Mouse (Mus musculus) cerebellum, adult 9-11 months (tissue): ENCODE data around the gene Tyrobp.

ENCODE experiments used
- DNase-seq: peaks from one replicate; pipeline ENCODE4 v3.0.0; 2022

The Tyrobp gene

DNA sequence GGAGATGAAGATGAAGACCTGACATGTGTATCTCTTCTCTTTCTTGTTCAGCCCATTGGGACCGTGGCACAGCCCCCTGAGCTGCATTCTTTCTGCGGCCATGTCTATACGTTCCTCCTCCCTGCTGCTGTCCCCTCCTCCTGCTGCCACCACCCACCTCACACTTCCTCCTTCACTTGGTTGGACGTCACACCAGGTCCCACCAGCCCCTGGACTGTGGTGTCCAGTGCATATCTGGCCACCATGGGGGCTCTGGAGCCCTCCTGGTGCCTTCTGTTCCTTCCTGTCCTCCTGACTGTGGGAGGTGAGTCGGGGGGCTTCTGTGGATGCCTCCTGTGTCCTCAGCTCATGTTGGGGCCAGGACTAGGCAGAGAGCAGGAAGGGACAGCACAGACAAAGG is at the start of gene Tyrobp:
Tyrobp (plus strand) TSS at position 165 of the 400 bp plus-strand sequence.
- no peak for DNase-seq

GRCm38 (mm10) chr7:30367466-30367865 is 46.1 kb upstream of the Tyrobp start:
- DNase-seq: no peak

GRCm38 (mm10) chr7:30373501-30373962 is 40.0 kb upstream of the Tyrobp start:
- DNase-seq: peak; percentile 98

DNA sequence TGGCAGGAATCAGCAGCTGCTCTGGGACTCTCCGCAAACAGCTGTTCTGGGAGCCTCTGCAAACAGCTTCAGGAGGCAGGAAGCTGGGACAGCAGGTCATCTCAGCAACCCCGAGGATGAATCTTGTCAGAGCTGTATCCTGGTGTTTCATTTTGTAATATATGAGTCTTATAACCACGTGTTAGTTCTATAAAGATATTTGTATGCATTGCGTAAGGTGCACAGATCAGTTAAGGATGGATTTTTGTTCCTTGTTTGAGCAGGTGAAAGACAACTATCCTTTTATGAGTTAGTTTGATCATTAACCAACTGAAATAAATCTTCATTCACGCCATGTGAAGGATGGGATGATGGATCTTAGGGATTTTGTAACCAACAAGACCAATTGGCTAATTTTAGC is 33.5 kb upstream of the Tyrobp start:
- no peak for DNase-seq

GRCm38 (mm10) chr7:30384106-30384505 is 29.5 kb upstream of the Tyrobp start:
- DNase-seq: no peak

- DNase-seq: no peak
These were observed 20.6 kb upstream of the Tyrobp start for GRCm38 (mm10) chr7:30392746-30393520.

- no peak for DNase-seq
These were observed 19.9 kb upstream of the Tyrobp start for GRCm38 (mm10) chr7:30393631-30394030.

GRCm38 (mm10) chr7:30394379-30394778 is 19.2 kb upstream of the Tyrobp start:
- no peak for DNase-seq

DNA sequence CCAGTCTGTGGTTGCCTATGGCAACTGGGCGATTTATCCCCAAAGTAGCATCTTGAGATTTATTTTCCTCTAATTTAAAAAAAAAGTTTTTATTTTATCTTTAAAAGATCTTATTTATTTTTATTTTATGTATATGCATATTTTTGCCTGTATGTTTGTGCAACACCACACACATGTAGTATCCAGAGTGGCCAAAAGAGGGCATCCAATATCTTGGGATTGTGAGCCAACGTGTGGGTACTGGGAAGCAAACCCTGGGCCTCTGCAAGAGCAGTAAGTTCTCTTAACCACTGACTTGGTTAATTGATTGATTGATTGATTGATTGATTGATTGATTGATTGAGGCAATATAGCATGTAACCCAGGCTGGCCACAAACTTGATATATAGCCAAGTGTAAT is 18.7 kb upstream of the Tyrobp start:
- no peak for DNase-seq

DNA sequence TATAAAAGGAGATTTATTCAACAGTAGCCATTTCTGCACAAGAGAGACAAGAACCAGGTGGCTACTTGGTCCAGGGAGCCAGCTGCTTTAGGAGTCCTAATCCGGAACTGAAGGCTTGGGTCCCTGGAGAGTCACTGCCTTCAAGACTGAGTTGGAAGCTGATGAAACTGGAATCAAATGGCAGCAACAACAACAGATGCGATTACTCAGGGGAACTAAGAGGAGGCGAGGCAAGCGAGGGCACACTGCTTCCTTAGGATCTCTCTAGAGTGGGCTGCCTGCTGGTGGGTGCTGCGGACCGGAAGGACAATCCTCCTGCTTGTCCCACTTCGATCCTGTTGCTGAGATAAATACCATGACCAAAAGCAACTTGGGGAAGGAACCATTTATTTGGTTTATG is 13.9 kb upstream of the Tyrobp start:
- no peak for DNase-seq

DNA sequence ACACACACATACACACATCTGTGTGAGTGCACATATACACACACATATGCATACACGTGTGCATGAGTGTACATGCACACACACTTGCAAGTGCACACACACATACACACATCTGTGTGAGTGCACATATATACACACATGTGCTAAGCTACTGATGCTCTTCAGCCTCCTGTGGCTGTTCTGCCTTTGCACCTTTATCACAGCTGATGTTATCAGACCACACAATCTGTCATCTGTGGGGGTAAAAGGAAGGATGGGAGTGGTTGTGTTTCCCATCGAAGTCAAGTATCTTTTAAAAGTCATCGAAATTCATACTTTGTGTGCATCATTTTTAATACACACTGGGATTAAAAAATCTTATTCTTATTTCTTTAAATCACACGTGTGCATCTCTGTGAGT is 11.2 kb upstream of the Tyrobp start:
- DNase-seq: no peak

- DNase-seq: no peak
These were observed 4.9 kb upstream of the Tyrobp start for GRCm38 (mm10) chr7:30408639-30409038.

DNA sequence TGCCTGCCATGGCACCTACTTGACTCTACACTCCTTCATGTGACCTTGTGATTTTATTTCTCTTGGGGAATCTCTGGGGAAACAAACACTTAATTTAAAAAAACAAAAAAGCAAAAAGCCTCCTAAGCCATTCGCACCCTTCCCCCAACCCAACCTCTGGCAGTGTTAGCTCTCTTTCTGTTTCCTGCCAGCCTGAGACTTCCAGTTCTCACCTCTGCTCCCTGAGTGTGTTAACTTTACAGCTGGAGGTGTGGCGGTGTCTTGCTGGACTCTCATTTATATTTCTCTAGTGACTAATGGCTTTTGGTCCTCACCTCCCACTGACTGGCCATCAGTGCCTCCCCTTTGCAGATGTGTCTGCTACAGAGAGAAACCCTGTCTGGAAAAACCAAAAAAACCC is 3.8 kb upstream of the Tyrobp start:
- DNase-seq: no peak

GRCm38 (mm10) chr7:30411023-30411422 is 2.5 kb upstream of the Tyrobp start:
- DNase-seq: no peak

GRCm38 (mm10) chr7:30412735-30413147 is 819 bp upstream of the Tyrobp start:
- no peak for DNase-seq

DNA sequence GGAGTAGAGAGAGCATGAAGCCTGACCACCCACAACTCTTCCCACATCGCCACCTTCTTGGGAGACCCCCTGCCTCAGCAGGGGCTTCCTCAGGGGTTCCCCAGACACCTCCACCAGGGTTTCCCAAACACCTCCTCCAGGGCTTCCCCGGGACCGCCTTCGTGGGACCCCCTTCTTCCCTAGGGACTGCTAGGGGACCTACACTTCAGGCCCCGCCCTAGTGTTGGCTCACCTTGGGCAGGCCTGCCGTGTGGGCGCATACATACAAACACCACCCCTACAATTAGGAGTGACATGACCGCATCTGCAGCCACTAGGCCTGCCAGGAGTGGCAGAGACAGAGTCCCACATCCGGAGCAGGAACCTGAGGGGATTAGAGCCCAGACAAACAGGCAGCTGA is 4.3 kb downstream of the Tyrobp start:
- no peak for DNase-seq

- DNase-seq: no peak
These were observed 6.3 kb downstream of the Tyrobp start, which contains the start of gene Hcst for GRCm38 (mm10) chr7:30419561-30420499. Gene Hcst, minus strand, starts transcription at chr7:30419854.

DNA sequence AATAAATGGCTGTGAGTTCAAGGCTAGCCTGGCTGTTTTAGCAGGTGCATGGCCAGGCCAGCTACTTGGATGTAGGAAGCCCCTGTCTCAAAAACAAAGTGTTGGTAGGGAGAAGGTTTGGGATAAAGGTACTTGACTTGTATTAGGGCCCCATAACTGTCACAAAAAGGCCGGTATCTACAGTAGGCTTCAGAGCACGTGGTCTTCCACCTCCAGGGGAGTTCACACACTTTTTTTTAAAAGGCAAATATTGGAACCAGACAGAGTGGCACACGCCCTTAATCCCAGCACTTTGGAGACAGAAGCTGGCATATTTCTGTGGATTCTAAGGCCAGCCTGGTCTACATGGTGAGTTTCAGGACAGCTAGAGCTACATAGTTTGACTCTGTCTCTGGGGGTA is 7.1 kb downstream of the Tyrobp start:
- no peak for DNase-seq

GRCm38 (mm10) chr7:30421175-30421889 is 7.8 kb downstream of the Tyrobp start, which contains the start of gene Nfkbid:
Gene Nfkbid, plus strand, starts transcription at chr7:30421732.
- DNase-seq: peak; percentile 78

DNA sequence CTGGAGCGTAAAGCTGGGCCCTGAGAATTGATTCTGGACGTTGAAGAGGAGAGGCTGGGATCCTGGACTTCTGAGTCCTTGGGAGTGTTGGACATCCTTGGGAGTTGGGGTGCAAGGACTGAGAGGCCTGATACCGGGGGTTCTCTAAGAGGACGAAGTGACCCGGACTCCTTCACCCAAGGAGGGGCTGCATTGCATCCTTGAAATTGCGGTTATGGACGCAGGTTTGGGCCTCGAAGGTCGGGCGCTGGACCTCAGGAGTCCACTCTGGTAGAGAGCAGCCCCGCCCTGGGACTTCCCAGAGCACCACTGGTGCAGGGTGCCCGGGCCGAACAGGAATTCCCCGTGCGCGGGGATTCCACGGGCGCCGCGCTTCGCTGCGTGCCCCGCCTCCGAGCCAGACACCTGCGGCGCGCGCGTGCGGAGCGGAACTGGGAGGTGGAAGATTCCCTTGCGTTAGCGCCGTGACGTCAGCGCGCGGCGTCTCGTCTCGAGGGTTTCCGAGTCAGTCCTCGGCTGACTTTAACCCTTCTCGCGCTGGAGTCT is 8.4 kb downstream of the Tyrobp start:
- peak; percentile 93 for DNase-seq

GRCm38 (mm10) chr7:30422560-30422959 is 9.0 kb downstream of the Tyrobp start:
- no peak for DNase-seq

- no peak for DNase-seq
These were observed 9.6 kb downstream of the Tyrobp start for GRCm38 (mm10) chr7:30423071-30423641.
